Mouse (Mus musculus): ENCODE results near the gene Rhd. TPM values are rescaled to one million over a fixed set of nuclear protein-coding genes. Genes with fewer than 3 reads are reported as not detected.

Rhd gene
- 0.78 and 1.1 TPM in 2 replicates for polyA plus RNA-seq (2015; fragmentation: Nextera tagmentation; extraction: Ambion mirVana)

GRCm38 (mm10) chr4:134863937-134864729, at the start of gene Rhd:
Gene Rhd (plus strand): TSS chr4:134864536.

GRCm38 (mm10) chr4:134853259-134853636, 11.1 kb upstream of the Rhd start, which contains the start of gene Maco1:
Gene Maco1 (minus strand): TSS chr4:134853345.

GRCm38 (mm10) chr4:134914864-134915209, 50.5 kb downstream of the Rhd start, which contains the start of gene Tmem50a:
Gene Tmem50a (minus strand): TSS chr4:134915024.

GRCm38 (mm10) chr4:134923258-134924018, 59.1 kb downstream of the Rhd start, which contains the start of gene Rsrp1:
Gene Rsrp1 (plus strand): TSS chr4:134923592.

GRCm38 (mm10) chr4:134930684-134931481, 66.5 kb downstream of the Rhd start, which contains the start of gene Syf2:
Gene Syf2 (plus strand): TSS chr4:134930898.

Other genes with a start within 250 kb of the Rhd start
- gene Man1c1, start 160.2 kb upstream of the Rhd start, polyA plus RNA-seq (2015; fragmentation: Nextera tagmentation; extraction: Ambion mirVana): 3.8 TPM in 2 replicates
- gene Ldlrap1, start 96.5 kb upstream of the Rhd start, polyA plus RNA-seq (2015; fragmentation: Nextera tagmentation; extraction: Ambion mirVana): 27.8 and 29.2 TPM in 2 replicates
- 21.5 and 25.3 TPM in 2 replicates for gene Maco1, start 11.2 kb upstream of the Rhd start, polyA plus RNA-seq (2015; fragmentation: Nextera tagmentation; extraction: Ambion mirVana)
- gene Tmem50a, start 50.5 kb downstream of the Rhd start, polyA plus RNA-seq (2015; fragmentation: Nextera tagmentation; extraction: Ambion mirVana): 184 and 185 TPM in 2 replicates
- 240 and 264 TPM in 2 replicates for gene Rsrp1, start 59.1 kb downstream of the Rhd start, polyA plus RNA-seq (2015; fragmentation: Nextera tagmentation; extraction: Ambion mirVana)
- gene Syf2, start 66.4 kb downstream of the Rhd start, polyA plus RNA-seq (2015; fragmentation: Nextera tagmentation; extraction: Ambion mirVana): 56.5 and 64.8 TPM in 2 replicates